Mouse (Mus musculus) kidney, adult 18-20 months (tissue): Measurements from ENCODE around the gene BC049730.
"Not testable (repeated sequence)": the region's sequence is repeated elsewhere in the genome, so short reads cannot be mapped to it uniquely, and the experiment has no call there.

ENCODE experiments used
- DNase-seq: peaks from one replicate; pipeline ENCODE4 v3.0.0; 2021

The BC049730 gene

GRCm38 (mm10) chr7:24708832-24709292 is at the start of gene BC049730:
Gene BC049730, plus strand, starts transcription at chr7:24709242.
- DNase-seq: no peak

GRCm38 (mm10) chr7:24659737-24660357 is 49.2 kb upstream of the BC049730 start:
- DNase-seq: no peak

GRCm38 (mm10) chr7:24661118-24661904 is 47.7 kb upstream of the BC049730 start:
- no peak for DNase-seq

GRCm38 (mm10) chr7:24662575-24662974 is 46.5 kb upstream of the BC049730 start:
- DNase-seq: peak; percentile 69

GRCm38 (mm10) chr7:24664301-24664700 is 44.7 kb upstream of the BC049730 start:
- no peak for DNase-seq

GRCm38 (mm10) chr7:24664959-24665358 is 44.1 kb upstream of the BC049730 start:
- no peak for DNase-seq

GRCm38 (mm10) chr7:24671944-24672439 is 37.0 kb upstream of the BC049730 start:
- DNase-seq: no peak

GRCm38 (mm10) chr7:24676575-24676974 is 32.5 kb upstream of the BC049730 start, which contains the start of gene Tex101:
Gene Tex101, minus strand, starts transcription at chr7:24676675.
- DNase-seq: no peak

GRCm38 (mm10) chr7:24684121-24684520 is 24.9 kb upstream of the BC049730 start:
- not testable (repeated sequence) for DNase-seq

GRCm38 (mm10) chr7:24687519-24687918 is 21.5 kb upstream of the BC049730 start:
- DNase-seq: not testable (repeated sequence)

- DNase-seq: not testable (repeated sequence)
Observed at GRCm38 (mm10) chr7:24692693-24693092, 16.3 kb upstream of the BC049730 start.

- DNase-seq: not testable (repeated sequence)
Observed at GRCm38 (mm10) chr7:24697891-24698290, 11.2 kb upstream of the BC049730 start.

- DNase-seq: not testable (repeated sequence)
Observed at GRCm38 (mm10) chr7:24702841-24703240, 6.2 kb upstream of the BC049730 start.

GRCm38 (mm10) chr7:24715039-24715438 is 6.0 kb downstream of the BC049730 start:
- no peak for DNase-seq

GRCm38 (mm10) chr7:24726808-24727207 is 17.8 kb downstream of the BC049730 start, which contains the start of gene Gm4763:
Gene Gm4763, minus strand, starts transcription at chr7:24726908.
- not testable (repeated sequence) for DNase-seq

GRCm38 (mm10) chr7:24735970-24736670 is 27.1 kb downstream of the BC049730 start:
- DNase-seq: peak; percentile 12

- DNase-seq: no peak
Observed at GRCm38 (mm10) chr7:24750695-24751094, 41.7 kb downstream of the BC049730 start.

GRCm38 (mm10) chr7:24751610-24752009 is 42.6 kb downstream of the BC049730 start:
- DNase-seq: no peak

GRCm38 (mm10) chr7:24753476-24753875 is 44.4 kb downstream of the BC049730 start:
- no peak for DNase-seq

- DNase-seq: no peak
Observed at GRCm38 (mm10) chr7:24758520-24758919, 49.5 kb downstream of the BC049730 start.

- DNase-seq: no peak
Observed at GRCm38 (mm10) chr7:24760211-24760610, 51.2 kb downstream of the BC049730 start, which contains the start of gene Cd177. Gene Cd177, minus strand, starts transcription at chr7:24760311.

- no peak for DNase-seq
Observed at GRCm38 (mm10) chr7:24761161-24761560, 52.1 kb downstream of the BC049730 start.

- no peak for DNase-seq
Observed at GRCm38 (mm10) chr7:24762574-24762973, 53.5 kb downstream of the BC049730 start.
